Mouse (Mus musculus) ES-Bruce4 (cell line): ENCODE results near the gene Gcgr.

Experiments used
- CTCF ChIP-seq: IDR thresholded peaks from one replicate; pipeline ENCODE4 v1.8.1; 2011; ENCODE audit warnings: low read depth, low read length
- POLR2A ChIP-seq: IDR thresholded peaks from one replicate; pipeline ENCODE4 v1.8.1; 2011; ENCODE audit warnings: low read length; ENCODE audit not compliant: insufficient read depth

- TF ChIP-seq POLR2A = no peak
- no peak for TF ChIP-seq CTCF
Observed at GRCm38 (mm10) chr11:120507611-120508289, 22.7 kb upstream of the Gcgr start.
